Mouse (Mus musculus) midbrain, embryonic 15.5 days (tissue): ENCODE measurements around the gene Tmem217. TPM values are rescaled to one million over a fixed set of nuclear protein-coding genes. Genes with fewer than 3 reads are reported as not detected.
A peak's percentile ranks its signal among the peaks of the same experiment; 100 is the strongest.

Source experiments
- ATAC-seq: fragments of 200-750 bp; cut with Nextera tagmentation; replicated peaks from 2 replicates; pipeline ENCODE4 v1.8.0; 2017; ENCODE audit warnings: moderate TSS enrichment
- H3K27ac ChIP-seq: fragments of 300-500 bp; sonication (generic); 2 replicates; pipeline ENCODE4 v1.5.1; 2015; ENCODE audit warnings: mild to moderate bottlenecking, inconsistent platforms
- H3K27me3 ChIP-seq: fragments of 300-500 bp; sonication (generic); replicated peaks from 2 replicates; pipeline ENCODE4 v1.6.1; 2015; ENCODE audit warnings: inconsistent platforms
- H3K36me3 ChIP-seq: fragments of 300-500 bp; sonication (generic); replicated peaks from 2 replicates; pipeline ENCODE4 v1.6.1; 2015; ENCODE audit warnings: inconsistent platforms
- H3K4me1 ChIP-seq: fragments of 300-500 bp; sonication (generic); 2 replicates; pipeline ENCODE4 v1.6.1; 2015; ENCODE audit warnings: inconsistent platforms
- H3K4me2 ChIP-seq: fragments of 300-500 bp; sonication (generic); 2 replicates; pipeline ENCODE4 v1.6.1; 2015; ENCODE audit warnings: inconsistent platforms, mild to moderate bottlenecking, moderate library complexity
- H3K4me3 ChIP-seq: fragments of 300-500 bp; sonication (generic); 2 replicates; pipeline ENCODE4 v1.5.1; 2015; ENCODE audit warnings: mild to moderate bottlenecking, inconsistent platforms
- H3K9ac ChIP-seq: fragments of 300-500 bp; sonication (generic); 2 replicates; pipeline ENCODE4 v1.6.1; 2015; ENCODE audit warnings: mild to moderate bottlenecking, inconsistent platforms
- H3K9me3 ChIP-seq: fragments of 300-500 bp; sonication (generic); 2 replicates; pipeline ENCODE4 v1.6.1; 2016; ENCODE audit warnings: inconsistent platforms
- WGBS: fragments of 180-500 bp; shearing (Covaris S2); methylation state at CpG from one replicate; pipeline ENCODE4 v1.1.7; 2015; ENCODE audit warnings: mixed read lengths; 5-methylcytosine and 5-hydroxymethylcytosine counted together
- polyA plus RNA-seq: library from polyadenylated mRNA; unstranded; fragments of >200 nt; fragmentation: Nextera tagmentation; extraction: Ambion mirVana; gene quantifications from 2 replicates; pipeline ENCODE4 v1.2.1, GENCODE M21; 2015

Tmem217 gene
- polyA plus RNA-seq, 1 experiment from 2014 or later = 1.7 TPM

DNA sequence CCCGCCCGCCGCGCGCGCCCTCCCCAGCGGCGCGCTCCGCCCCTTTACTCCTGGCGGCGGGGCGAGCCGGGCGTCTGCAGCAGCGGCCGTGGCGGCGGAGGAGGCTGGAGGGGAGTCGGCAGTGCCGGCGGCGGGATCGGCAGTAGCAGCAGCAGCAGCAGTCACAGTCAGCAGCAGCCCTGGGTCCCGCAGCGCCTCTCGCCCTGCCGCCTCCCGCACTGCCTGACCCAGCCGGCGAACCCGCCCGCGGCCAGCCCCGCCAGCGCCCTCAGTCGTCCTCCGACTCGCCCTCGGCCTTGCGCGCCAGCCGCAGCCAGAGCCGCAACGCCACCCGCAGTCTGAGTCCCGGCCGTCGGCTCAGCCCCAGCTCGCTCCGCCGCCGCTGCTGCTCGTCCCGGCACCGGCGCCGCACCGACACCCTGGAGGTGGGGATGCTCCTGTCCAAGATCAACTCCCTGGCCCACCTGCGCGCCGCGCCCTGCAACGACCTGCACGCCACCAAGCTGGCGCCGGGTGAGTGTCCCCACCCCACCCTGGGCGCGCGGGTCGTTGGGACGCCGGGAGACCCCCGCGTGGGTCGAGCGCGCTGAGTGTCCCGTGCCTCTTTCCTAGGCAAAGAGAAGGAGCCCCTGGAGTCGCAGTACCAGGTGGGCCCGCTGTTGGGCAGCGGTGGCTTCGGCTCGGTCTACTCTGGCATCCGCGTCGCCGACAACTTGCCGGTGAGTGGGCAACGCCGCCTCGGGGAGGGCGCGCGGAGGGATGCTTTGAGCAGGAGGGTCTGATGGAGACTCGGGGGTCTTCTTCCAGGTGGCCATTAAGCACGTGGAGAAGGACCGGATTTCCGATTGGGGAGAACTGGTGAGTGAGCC lies 61.2 kb downstream of the Tmem217 start, which contains the start of gene Pim1:
Gene Pim1, plus strand, starts transcription at position 41 of the 869 bp plus-strand sequence.
- H3K4me1 ChIP-seq = peaks cover 27% of the 10 kb centered on the region
- no peaks in the 10 kb centered on the region for H3K27me3 ChIP-seq
- H3K27ac ChIP-seq = peak within 1 kb of the TSS; percentile 94
- H3K4me2 ChIP-seq = peak within 1 kb of the TSS; percentile 89
- H3K4me3 ChIP-seq = peak within 1 kb of the TSS; percentile 95
- peak within 1 kb of the TSS; percentile 84 for H3K9ac ChIP-seq
- under 1% methylated on average over 76 of the region's 99 CpGs for WGBS
- ATAC-seq = peak; percentile 51
- peaks cover 7% of the 10 kb centered on the region; the same call in 1 of the 2 replicates for H3K36me3 ChIP-seq
- H3K9me3 ChIP-seq = no peaks in the 10 kb centered on the region

DNA sequence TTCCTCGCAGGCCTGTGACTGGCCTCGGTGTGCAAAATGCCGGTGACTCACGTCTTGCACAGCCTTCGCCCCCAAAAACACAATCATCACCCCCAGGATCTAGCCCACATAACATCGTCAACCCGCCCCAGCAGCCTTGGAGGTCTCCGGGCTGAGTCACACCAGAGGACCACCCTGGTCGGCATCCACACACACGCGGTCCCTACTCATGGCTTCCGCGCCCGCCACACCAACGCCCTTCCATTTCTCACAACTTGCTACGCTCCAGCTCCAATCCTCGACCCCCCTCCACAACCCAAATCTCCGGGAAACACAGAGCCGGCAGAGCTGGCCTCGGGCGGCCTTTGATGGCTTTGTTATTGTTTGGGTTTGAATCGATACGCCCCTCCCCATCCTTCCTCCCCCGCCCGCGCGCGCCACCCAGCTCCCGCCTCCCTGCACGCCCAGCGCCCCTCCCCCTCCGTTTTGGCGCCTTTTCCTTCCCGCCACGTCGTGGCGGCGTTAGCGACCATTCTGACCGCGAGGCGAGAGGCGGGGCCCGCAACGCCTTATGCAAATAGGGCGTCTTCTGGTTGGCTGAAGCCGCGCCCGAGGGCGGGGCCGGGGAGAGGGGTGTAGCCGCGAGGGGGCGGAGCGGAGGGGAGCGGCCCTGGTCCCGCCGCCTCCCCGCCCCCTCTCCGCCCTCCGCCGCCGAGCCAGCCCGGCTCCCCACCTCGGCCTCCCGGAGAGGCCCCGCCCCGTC lies 62.0 kb downstream of the Tmem217 start:
- WGBS = under 1% methylated on average over 54 of the region's 68 CpGs
- ATAC-seq = peak; percentile 90
- peak overlapping the region; percentile 84 for H3K9ac ChIP-seq
- peaks cover 7% of the 10 kb centered on the region; the same call in 1 of the 2 replicates for H3K36me3 ChIP-seq
- H3K27ac ChIP-seq = peak overlapping the region; percentile 94
- no peaks in the 10 kb centered on the region for H3K9me3 ChIP-seq
- peaks cover 27% of the 10 kb centered on the region for H3K4me1 ChIP-seq
- peak overlapping the region; percentile 89 for H3K4me2 ChIP-seq
- peak overlapping the region; percentile 95 for H3K4me3 ChIP-seq
- H3K27me3 ChIP-seq = no peaks in the 10 kb centered on the region

DNA sequence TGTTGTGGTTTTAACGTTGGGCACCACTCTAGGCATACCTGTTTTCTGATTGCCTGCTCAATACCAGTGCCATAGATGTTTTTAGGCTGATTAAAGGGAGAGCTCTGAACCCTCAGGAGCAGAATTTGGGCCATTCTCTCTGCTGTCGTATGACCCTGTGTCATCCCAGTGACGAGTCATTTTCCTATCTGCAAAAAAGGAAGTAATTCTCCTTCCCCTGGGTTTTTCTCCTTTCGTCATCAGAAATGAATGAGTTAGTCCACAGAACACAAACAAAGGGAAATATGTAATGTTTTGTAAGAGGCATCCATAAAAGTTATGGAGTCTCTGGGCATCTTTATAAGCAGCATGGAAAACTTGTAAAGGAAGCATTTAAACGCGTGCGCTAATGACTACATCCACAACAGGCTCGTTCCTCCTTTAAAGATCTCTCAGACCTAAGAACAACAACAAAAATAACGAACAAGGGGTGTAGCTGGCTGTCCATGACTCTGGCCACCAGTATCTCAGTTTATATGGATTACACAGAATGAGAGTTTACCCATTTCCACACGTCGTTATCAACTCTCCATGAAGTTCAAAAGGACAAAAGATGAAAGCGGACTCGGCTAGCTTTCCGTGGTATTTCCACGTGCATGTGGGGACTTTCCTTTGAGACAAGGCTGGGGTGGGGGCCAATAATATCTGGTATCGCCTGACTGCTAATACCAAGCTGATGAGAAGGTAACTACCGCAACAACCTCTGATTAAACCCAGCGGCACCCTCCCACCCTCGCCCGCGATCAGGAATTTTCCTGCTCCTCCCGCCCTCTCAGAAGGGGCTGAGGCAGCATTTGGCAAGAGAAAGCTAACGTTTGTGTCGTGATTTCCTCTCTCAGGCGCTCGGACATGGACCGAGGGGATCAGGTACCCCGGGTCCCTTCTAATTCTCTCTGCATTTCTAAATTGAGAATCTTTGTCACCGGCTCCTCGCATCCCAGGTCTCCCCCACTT lies 62.9 kb downstream of the Tmem217 start:
- no peaks in the 10 kb centered on the region for H3K9me3 ChIP-seq
- 5% methylated on average over 30 of the region's 30 CpGs for WGBS
- peak overlapping the region; percentile 70 for H3K9ac ChIP-seq
- peak overlapping the region; percentile 94 for H3K27ac ChIP-seq
- peak overlapping the region; percentile 89 for H3K4me2 ChIP-seq
- H3K27me3 ChIP-seq = no peaks in the 10 kb centered on the region
- H3K36me3 ChIP-seq = peaks cover 2% of the 10 kb centered on the region; the same call in 1 of the 2 replicates
- peak; percentile 3 for ATAC-seq
- peak overlapping the region; percentile 95 for H3K4me3 ChIP-seq
- peaks cover 27% of the 10 kb centered on the region for H3K4me1 ChIP-seq

DNA sequence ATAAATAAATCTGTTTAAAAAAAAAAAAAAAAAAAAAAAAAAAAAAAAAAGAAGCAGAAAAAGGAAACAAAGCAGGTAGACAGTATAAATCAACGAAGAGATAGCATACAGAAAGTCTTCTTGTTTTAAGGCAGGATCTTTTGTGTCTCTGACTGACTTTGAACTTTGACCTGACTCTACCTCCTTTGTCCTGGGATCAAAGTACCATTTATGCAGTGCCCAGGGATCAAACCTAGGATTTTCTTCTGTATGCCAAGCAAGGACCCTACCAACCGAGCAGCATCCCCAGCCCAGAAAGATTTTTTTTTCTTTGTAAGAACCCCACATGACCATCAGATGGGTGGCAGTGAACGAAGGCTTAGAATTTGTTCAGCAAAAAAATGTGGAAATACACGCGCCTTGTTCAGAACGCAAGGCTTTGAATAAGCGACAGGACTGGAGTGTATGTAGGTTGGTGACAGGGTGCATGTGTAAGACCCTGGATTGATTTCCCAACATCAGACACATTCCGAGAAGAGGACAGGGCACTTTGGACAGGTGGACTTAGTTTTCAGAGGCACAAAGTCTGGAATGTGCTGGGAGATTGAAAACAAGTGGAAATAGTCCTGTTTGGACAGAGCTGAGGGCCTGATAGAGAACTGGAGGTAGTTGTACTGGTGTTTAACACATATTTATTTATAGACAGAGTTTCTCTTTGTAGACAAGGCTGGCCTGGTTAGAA lies 63.8 kb downstream of the Tmem217 start:
- peaks cover 25% of the 10 kb centered on the region for H3K4me1 ChIP-seq
- no peak overlapping the region for H3K4me3 ChIP-seq
- H3K9ac ChIP-seq = no peak overlapping the region
- H3K36me3 ChIP-seq = no peaks in the 10 kb centered on the region
- no peaks in the 10 kb centered on the region for H3K9me3 ChIP-seq
- ATAC-seq = no peak
- peak overlapping the region; percentile 89; the same call in 1 of the 2 replicates for H3K4me2 ChIP-seq
- H3K27me3 ChIP-seq = no peaks in the 10 kb centered on the region
- WGBS = 73% methylated on average over 8 of the region's 8 CpGs
- no peak overlapping the region for H3K27ac ChIP-seq

DNA sequence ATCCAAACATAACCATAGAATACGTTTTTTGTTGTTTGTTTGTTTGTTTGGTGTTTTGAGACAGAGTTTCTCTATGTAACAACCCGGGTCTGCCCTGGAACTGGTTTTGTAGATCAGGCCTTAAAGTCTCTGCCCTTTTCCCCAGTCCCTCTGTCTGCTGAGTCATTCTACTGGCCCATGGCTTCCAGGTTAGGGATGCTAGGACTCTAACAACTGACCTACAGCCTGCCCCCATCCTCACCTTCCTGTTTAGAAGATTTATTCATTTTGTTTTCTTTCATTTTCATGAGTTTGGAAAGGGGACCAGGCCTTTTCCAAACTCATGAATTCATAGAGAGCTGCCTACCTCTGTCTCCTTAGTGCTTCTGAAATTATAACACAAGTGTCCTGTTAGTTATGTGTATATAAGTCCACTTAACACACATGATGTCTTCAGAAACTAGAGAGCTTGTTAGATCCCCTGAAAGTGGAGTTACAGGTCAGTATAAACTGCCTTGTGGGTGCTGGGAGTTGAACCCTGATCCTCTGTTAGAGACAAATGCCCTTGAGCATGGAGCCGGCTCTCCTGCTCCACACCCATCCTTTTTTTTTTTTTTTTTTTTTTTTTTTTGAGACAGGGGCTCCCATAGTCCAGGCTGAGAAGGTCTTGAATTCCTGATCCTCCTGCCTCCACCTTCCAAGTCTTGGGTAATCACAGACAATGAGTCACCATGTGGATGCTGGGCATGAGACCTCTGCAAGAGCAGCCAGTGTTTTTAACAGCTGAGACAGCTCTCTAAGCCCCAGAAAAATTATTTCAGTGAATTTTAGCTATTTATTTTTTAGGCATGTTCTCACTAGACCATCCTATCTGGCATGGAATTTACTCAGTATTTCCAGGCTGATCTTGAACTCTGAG lies 66.6 kb downstream of the Tmem217 start:
- 73% methylated on average over 3 of the region's 3 CpGs for WGBS
- ATAC-seq = no peak
- no peak overlapping the region for H3K27ac ChIP-seq

DNA sequence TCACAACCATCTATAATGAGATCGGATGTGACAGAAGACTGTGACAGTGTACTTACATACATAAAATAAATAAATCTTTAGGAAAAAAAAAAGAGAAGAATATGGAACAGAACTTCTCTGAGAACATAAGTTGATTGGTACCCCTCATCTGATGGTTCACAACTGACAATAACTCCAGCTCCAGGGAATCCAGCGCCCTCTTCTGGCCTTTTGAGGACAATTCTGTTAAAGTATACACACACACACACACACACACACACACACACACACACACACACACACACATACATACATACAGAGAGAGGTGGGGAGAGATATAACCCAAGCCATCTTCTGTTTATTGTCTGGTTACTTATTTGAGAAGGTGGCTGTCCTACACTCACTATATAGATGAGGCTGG lies 67.8 kb downstream of the Tmem217 start:
- Histone ChIP-seq H3K4me2 (no peak overlapping the region), H3K9ac (no peak overlapping the region), H3K27ac (no peak overlapping the region), H3K27me3 (no peaks in the 10 kb centered on the region), H3K4me3 (no peak overlapping the region), H3K9me3 (no peaks in the 10 kb centered on the region), H3K36me3 (no peaks in the 10 kb centered on the region), H3K4me1 (peaks cover 8% of the 10 kb centered on the region; the same call in 1 of the 2 replicates)
- ATAC-seq = no peak
- 77% methylated on average over 2 of the region's 2 CpGs for WGBS

More for the DNA sequence above, 66.6 kb downstream of the Tmem217 start:
- Histone ChIP-seq H3K36me3 (no peaks in the 10 kb centered on the region), H3K9me3 (no peaks in the 10 kb centered on the region), H3K4me2 (no peak overlapping the region), H3K4me3 (no peak overlapping the region), H3K27me3 (no peaks in the 10 kb centered on the region), H3K9ac (no peak overlapping the region), H3K4me1 (peaks cover 8% of the 10 kb centered on the region; the same call in 1 of the 2 replicates)

DNA sequence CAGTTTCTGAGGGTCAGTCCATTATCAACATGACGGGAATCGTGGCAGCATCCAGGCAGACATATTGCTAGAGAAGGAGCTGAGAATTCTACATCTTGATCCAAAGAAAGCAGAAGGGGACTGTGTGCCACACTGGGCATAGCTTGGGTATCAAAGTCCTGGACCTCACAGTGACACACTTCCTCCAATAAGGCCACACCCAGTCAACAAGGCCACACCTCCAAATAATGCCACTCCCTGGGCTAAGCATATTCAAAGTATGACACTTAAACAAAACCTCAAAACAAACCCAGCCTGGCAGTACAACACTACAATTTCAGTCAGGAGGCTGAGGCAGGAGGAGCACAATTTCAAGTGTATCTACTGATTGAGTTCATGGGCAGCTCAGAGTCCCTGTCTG lies 68.9 kb downstream of the Tmem217 start:
- H3K4me3 ChIP-seq = no peak overlapping the region
- 98% methylated on average over 2 of the region's 2 CpGs for WGBS
- no peaks in the 10 kb centered on the region for H3K9me3 ChIP-seq
- no peaks in the 10 kb centered on the region for H3K4me1 ChIP-seq
- no peak overlapping the region for H3K4me2 ChIP-seq
- no peaks in the 10 kb centered on the region for H3K36me3 ChIP-seq
- no peak overlapping the region for H3K27ac ChIP-seq
- H3K27me3 ChIP-seq = no peaks in the 10 kb centered on the region
- no peak overlapping the region for H3K9ac ChIP-seq
- ATAC-seq = no peak

DNA sequence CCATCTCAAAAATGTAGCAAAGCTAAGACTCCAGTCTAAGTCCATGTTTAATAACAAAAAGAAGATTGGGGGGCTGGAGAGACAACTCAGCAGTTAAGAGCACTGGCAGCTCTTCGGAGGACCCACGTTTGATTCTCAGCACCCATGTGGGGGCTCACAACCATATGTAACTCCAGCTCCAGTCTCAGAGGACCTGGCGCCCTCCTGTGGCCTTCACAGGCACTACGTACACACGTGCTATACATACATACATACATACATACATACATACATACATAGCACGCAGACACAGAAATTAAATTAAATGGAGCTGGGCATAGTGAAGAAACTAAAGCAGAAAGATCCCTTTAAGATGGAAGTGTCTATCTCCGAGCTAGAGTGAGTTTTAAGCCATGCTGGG lies 69.6 kb downstream of the Tmem217 start:
- Histone ChIP-seq H3K4me3 (no peak overlapping the region), H3K9ac (no peak overlapping the region), H3K27me3 (no peaks in the 10 kb centered on the region), H3K9me3 (no peaks in the 10 kb centered on the region), H3K36me3 (no peaks in the 10 kb centered on the region), H3K27ac (no peak overlapping the region), H3K4me1 (no peaks in the 10 kb centered on the region), H3K4me2 (no peak overlapping the region)
- ATAC-seq = no peak
- 85% methylated on average over 7 of the region's 7 CpGs for WGBS

DNA sequence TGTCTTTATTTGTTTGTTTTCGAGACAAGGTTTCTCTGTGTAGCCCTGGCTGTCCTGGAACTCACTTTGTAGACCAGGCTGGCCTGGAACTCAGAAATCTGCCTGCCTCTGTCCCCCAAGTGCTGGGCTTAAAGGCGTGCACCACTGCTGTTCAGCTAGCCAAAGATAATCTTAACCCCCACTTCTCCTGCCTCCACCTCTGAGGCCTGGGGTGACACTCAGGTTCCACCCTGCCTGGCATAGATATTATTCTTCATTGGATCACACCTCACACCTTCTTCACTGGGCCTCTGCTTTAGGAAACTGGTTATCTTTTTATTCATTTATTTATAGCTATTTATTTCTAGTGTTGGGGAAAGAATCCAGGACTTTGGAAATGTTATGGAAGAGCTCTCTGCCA lies 71.9 kb downstream of the Tmem217 start:
- no peak overlapping the region for H3K4me2 ChIP-seq
- H3K9ac ChIP-seq = no peak overlapping the region
- ATAC-seq = no peak
- no peaks in the 10 kb centered on the region for H3K9me3 ChIP-seq
- H3K4me3 ChIP-seq = no peak overlapping the region
- H3K27me3 ChIP-seq = no peaks in the 10 kb centered on the region
- WGBS = 76% methylated on average over 2 of the region's 2 CpGs
- H3K4me1 ChIP-seq = no peaks in the 10 kb centered on the region
- no peak overlapping the region for H3K27ac ChIP-seq
- no peaks in the 10 kb centered on the region for H3K36me3 ChIP-seq

DNA sequence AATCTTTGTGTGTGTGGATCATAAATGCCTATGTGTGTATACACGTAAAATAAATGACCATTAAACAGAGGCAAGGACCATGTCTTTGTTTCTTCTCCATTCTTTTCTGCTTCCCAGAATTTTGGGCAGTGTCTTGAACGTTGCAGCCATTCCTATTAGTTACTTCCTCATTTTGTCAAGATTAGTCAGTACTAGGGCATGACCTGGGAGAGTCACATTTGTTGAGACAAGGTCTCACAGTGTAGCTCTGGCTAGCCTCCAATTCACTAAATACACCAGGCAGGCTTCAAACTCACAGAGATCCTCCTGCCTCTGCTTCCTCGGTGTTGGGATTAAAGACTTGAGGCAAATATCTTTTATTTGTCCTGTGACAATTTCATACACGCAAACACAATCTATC lies 73.9 kb downstream of the Tmem217 start:
- no peaks in the 10 kb centered on the region for H3K9me3 ChIP-seq
- no peak overlapping the region for H3K27ac ChIP-seq
- H3K4me2 ChIP-seq = no peak overlapping the region
- H3K27me3 ChIP-seq = no peaks in the 10 kb centered on the region
- no peak overlapping the region for H3K9ac ChIP-seq
- ATAC-seq = no peak
- H3K4me1 ChIP-seq = no peaks in the 10 kb centered on the region
- 90% methylated on average over 4 of the region's 4 CpGs for WGBS
- no peak overlapping the region for H3K4me3 ChIP-seq
- no peaks in the 10 kb centered on the region for H3K36me3 ChIP-seq
